Mouse (Mus musculus): ENCODE measurements around the gene Hamp2. TPM values are rescaled to one million over a fixed set of nuclear protein-coding genes. Genes with fewer than 3 reads are reported as not detected.

The Hamp2 gene
- total and polyA plus RNA-seq, 2 experiments from 2014 or later = not detected

GRCm38 (mm10) chr7:30959786-30960349, 35.4 kb upstream of the Hamp2 start:
- no peaks in the 10 kb centered on the region for H3K27me3 ChIP-seq (ENCODE audit: control insufficient read depth, insufficient read depth, low read length)
- H3K36me3 ChIP-seq (replicated peaks; ENCODE audit: control insufficient read depth, insufficient read depth, low read length) = peaks cover 12% of the 10 kb centered on the region
- no peak overlapping the region for H3K4me2 ChIP-seq (ENCODE audit: low read depth, low read length)
- H3K4me1 ChIP-seq (ENCODE audit: control insufficient read depth, insufficient read depth) = peaks cover 34% of the 10 kb centered on the region
- TF ChIP-seq EP300 (IDR thresholded peaks at IDR 0.05; ENCODE audit: low read depth) = no peak
- no peaks in the 10 kb centered on the region for H3K9me3 ChIP-seq (replicated peaks; ENCODE audit: control insufficient read depth, low read length)
- no peak overlapping the region for H3K4me3 ChIP-seq (ENCODE audit: low read depth, low read length)
- no peak for ATAC-seq (ENCODE audit: insufficient read depth, low read depth)
- H3K27ac ChIP-seq (ENCODE audit: low read depth) = no peak overlapping the region
- no peak overlapping the region for H3K9ac ChIP-seq (replicated peaks; ENCODE audit: low read depth, low read length)
- WGBS = 78% methylated on average over 6 of the region's 6 CpGs
- no peak for DNase-seq (ENCODE audit: low spot score)

- peaks cover 21% of the 10 kb centered on the region for H3K36me3 ChIP-seq (replicated peaks; ENCODE audit: control insufficient read depth, insufficient read depth, low read length)
- H3K4me1 ChIP-seq (ENCODE audit: control insufficient read depth, insufficient read depth) = peaks cover 29% of the 10 kb centered on the region
- no peak for TF ChIP-seq CTCF (IDR thresholded peaks at IDR 0.05; ENCODE audit: low read depth)
- peak; percentile 28; the same call in 1 of the 2 replicates for TF ChIP-seq EP300 (IDR thresholded peaks at IDR 0.05; ENCODE audit: low read depth)
- H3K27ac ChIP-seq (ENCODE audit: low read depth) = no peak overlapping the region
- no peaks in the 10 kb centered on the region for H3K27me3 ChIP-seq (ENCODE audit: control insufficient read depth, insufficient read depth, low read length)
- H3K4me2 ChIP-seq (ENCODE audit: low read depth, low read length) = no peak overlapping the region
- 95% methylated on average over 9 of the region's 9 CpGs for WGBS
- no peaks in the 10 kb centered on the region for H3K9me3 ChIP-seq (replicated peaks; ENCODE audit: control insufficient read depth, low read length)
- no peak overlapping the region for H3K9ac ChIP-seq (replicated peaks; ENCODE audit: low read depth, low read length)
- DNase-seq (ENCODE audit: low spot score) (no peak), ATAC-seq (ENCODE audit: insufficient read depth, low read depth) (no peak)
- H3K4me3 ChIP-seq (ENCODE audit: low read depth, low read length) = no peak overlapping the region
Measured at GRCm38 (mm10) chr7:30958866-30959487, 34.5 kb upstream of the Hamp2 start.

- Histone ChIP-seq H3K27ac (ENCODE audit: low read depth) (peak overlapping the region; percentile 99), H3K9ac (replicated peaks; ENCODE audit: low read depth, low read length) (peak overlapping the region; percentile 100), H3K36me3 (replicated peaks; ENCODE audit: control insufficient read depth, insufficient read depth, low read length) (peaks cover 28% of the 10 kb centered on the region), H3K4me2 (ENCODE audit: low read depth, low read length) (peak overlapping the region; percentile 92), H3K9me3 (replicated peaks; ENCODE audit: control insufficient read depth, low read length) (no peaks in the 10 kb centered on the region), H3K4me1 (ENCODE audit: control insufficient read depth, insufficient read depth) (peaks cover 24% of the 10 kb centered on the region), H3K4me3 (ENCODE audit: low read depth, low read length) (peak overlapping the region; percentile 99), H3K27me3 (ENCODE audit: control insufficient read depth, insufficient read depth, low read length) (no peaks in the 10 kb centered on the region)
- ATAC-seq (ENCODE audit: insufficient read depth, low read depth) (no peak), DNase-seq (ENCODE audit: low spot score) (no peak)
- TF ChIP-seq EP300 (IDR thresholded peaks at IDR 0.05; ENCODE audit: low read depth) (no peak), CTCF (IDR thresholded peaks at IDR 0.05; ENCODE audit: low read depth) (no peak)
- 76% methylated on average over 28 of the region's 28 CpGs for WGBS
Measured at GRCm38 (mm10) chr7:30958109-30958865, 33.8 kb upstream of the Hamp2 start.

- no peaks in the 10 kb centered on the region for H3K9me3 ChIP-seq (replicated peaks; ENCODE audit: control insufficient read depth, low read length)
- peak; percentile 79 for DNase-seq (ENCODE audit: low spot score)
- WGBS = 0% methylated on average over 43 of the region's 43 CpGs
- peak overlapping the region; percentile 99 for H3K27ac ChIP-seq (ENCODE audit: low read depth)
- no peak for TF ChIP-seq CTCF (IDR thresholded peaks at IDR 0.05; ENCODE audit: low read depth)
- TF ChIP-seq EP300 (IDR thresholded peaks at IDR 0.05; ENCODE audit: low read depth) = 0 out of 2 replicates have a peak, but pooled peaks have one; percentile 37
- H3K4me2 ChIP-seq (ENCODE audit: low read depth, low read length) = peak overlapping the region; percentile 92
- ATAC-seq (ENCODE audit: insufficient read depth, low read depth) = peak; percentile 61
- peak overlapping the region; percentile 100 for H3K9ac ChIP-seq (replicated peaks; ENCODE audit: low read depth, low read length)
- peak overlapping the region; percentile 99 for H3K4me3 ChIP-seq (ENCODE audit: low read depth, low read length)
- H3K27me3 ChIP-seq (ENCODE audit: control insufficient read depth, insufficient read depth, low read length) = no peaks in the 10 kb centered on the region
- H3K4me1 ChIP-seq (ENCODE audit: control insufficient read depth, insufficient read depth) = peaks cover 20% of the 10 kb centered on the region
- peaks cover 35% of the 10 kb centered on the region for H3K36me3 ChIP-seq (replicated peaks; ENCODE audit: control insufficient read depth, insufficient read depth, low read length)
Measured at GRCm38 (mm10) chr7:30957367-30957783, 32.9 kb upstream of the Hamp2 start.

GRCm38 (mm10) chr7:30956756-30957366, 32.4 kb upstream of the Hamp2 start, which contains the start of gene Usf2:
TSS of gene Usf2 (minus strand) at chr7:30956803.
- 0% methylated on average over 16 of the region's 82 CpGs for WGBS
- peak; percentile 72 for ATAC-seq (ENCODE audit: insufficient read depth, low read depth)
- H3K9ac ChIP-seq (replicated peaks; ENCODE audit: low read depth, low read length) = peak within 1 kb of the TSS; percentile 100
- H3K9me3 ChIP-seq (replicated peaks; ENCODE audit: control insufficient read depth, low read length) = no peaks in the 10 kb centered on the region
- TF ChIP-seq EP300 (IDR thresholded peaks at IDR 0.05; ENCODE audit: low read depth) (0 out of 2 replicates have a peak, but pooled peaks have one; percentile 11), CTCF (IDR thresholded peaks at IDR 0.05; ENCODE audit: low read depth) (no peak)
- peak; percentile 88 for DNase-seq (ENCODE audit: low spot score)
- peaks cover 20% of the 10 kb centered on the region for H3K4me1 ChIP-seq (ENCODE audit: control insufficient read depth, insufficient read depth)
- H3K27ac ChIP-seq (ENCODE audit: low read depth) = peak within 1 kb of the TSS; percentile 99
- peaks cover 40% of the 10 kb centered on the region for H3K36me3 ChIP-seq (replicated peaks; ENCODE audit: control insufficient read depth, insufficient read depth, low read length)
- H3K4me2 ChIP-seq (ENCODE audit: low read depth, low read length) = peak within 1 kb of the TSS; percentile 92
- peak within 1 kb of the TSS; percentile 99 for H3K4me3 ChIP-seq (ENCODE audit: low read depth, low read length)
- no peaks in the 10 kb centered on the region for H3K27me3 ChIP-seq (ENCODE audit: control insufficient read depth, insufficient read depth, low read length)
